Mouse (Mus musculus): ENCODE measurements around the gene Lrrc17. TPM values are rescaled to one million over a fixed set of nuclear protein-coding genes. Genes with fewer than 3 reads are reported as not detected.
"Not testable (repeated sequence)": the region's sequence is repeated elsewhere in the genome, so short reads cannot be mapped to it uniquely, and the experiment has no call there.

Gene Lrrc17
- polyA plus RNA-seq, 1 experiment from 2014 or later: 51.3 TPM

DNA sequence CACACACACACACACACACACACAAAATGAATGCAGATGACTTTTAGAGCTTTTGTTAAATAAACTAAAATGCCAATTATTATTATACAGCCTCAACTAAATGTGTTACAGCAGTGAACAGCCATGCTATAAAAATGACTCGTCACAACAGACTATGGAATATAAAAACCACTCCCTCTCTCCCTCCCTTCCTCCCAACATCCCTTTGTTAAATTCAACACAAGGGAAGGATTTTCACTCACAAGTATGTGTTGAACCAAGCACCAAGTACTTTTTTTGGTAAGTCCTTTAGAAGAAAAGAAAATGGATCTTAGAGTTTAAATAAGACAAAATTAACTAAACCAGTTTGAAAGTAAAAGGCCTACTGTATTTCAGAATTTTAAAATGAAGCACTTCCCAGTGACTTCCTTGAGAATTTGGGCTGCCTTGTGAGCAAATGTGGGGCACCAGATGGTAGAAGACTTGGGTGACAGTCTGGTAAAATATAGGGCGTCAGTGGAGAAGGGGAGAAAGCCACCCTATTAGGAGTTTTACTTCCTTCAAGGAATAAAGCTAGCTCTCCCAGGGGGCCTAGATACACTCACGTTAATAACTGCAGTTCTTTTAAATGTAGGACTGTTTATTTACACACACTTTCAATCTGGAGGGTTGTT lies 29.5 kb downstream of the Lrrc17 start:
- H3K4me1 ChIP-seq (replicated peaks): peaks cover 41% of the 10 kb centered on the region
- 28% methylated on average over 3 of the region's 3 CpGs for WGBS
- H3K36me3 ChIP-seq: peaks cover 41% of the 10 kb centered on the region
- no peak overlapping the region for H3K4me3 ChIP-seq (replicated peaks)
- H3K9me3 ChIP-seq: no peaks in the 10 kb centered on the region
- no peak overlapping the region for H3K4me2 ChIP-seq
- H3K9ac ChIP-seq (replicated peaks): no peak overlapping the region
- no peak overlapping the region for H3K27ac ChIP-seq
- ATAC-seq (ENCODE audit: insufficient number of reproducible peaks, insufficient read depth, low FRiP score, low TSS enrichment, low read depth): no peak
- H3K27me3 ChIP-seq: no peaks in the 10 kb centered on the region

DNA sequence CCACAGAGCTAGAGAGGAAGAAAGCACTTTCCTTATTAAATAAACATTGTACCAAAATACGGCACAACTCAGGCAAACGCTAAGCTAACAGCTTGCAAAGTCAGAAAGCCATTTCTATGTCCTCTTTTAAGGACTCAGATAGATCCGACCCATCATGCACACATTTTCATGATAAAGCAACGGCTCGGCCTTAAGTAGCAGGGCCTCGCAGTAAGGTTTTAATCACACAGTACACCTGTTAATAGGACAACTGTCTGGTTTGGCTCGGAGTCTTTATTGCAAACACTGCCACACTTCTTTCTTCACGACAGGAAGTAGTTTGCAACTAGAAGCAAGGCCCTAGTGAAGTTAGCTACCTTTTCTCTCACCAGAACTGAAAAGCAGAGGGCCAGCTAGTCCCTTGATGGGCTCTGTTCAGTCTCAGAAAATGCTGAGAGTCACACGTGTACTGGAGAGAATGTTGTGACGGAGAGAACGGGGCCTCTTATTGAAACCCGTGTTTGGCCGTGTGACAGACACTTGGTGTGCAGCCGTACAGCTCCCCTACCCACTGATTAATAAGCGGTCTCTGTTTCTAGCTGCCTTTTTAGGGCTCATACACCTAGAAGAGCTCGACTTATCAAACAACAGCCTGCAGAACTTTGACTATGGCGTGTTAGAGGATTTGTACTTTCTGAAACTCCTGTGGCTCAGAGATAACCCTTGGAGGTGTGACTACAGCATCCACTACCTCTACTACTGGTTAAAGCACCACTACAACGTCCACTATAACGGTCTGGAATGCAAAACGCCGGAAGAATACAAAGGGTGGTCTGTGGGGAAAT lies 31.2 kb downstream of the Lrrc17 start:
- Histone ChIP-seq H3K36me3 (peaks cover 37% of the 10 kb centered on the region), H3K9me3 (no peaks in the 10 kb centered on the region), H3K4me2 (no peak overlapping the region), H3K27me3 (no peaks in the 10 kb centered on the region), H3K4me3 (replicated peaks) (no peak overlapping the region), H3K27ac (0 out of 2 replicates have a peak overlapping the region, but pooled peaks have one; percentile 7), H3K9ac (replicated peaks) (no peak overlapping the region), H3K4me1 (replicated peaks) (peaks cover 32% of the 10 kb centered on the region)
- no peak for ATAC-seq (ENCODE audit: insufficient number of reproducible peaks, insufficient read depth, low FRiP score, low TSS enrichment, low read depth)
- 54% methylated on average over 21 of the region's 21 CpGs for WGBS

DNA sequence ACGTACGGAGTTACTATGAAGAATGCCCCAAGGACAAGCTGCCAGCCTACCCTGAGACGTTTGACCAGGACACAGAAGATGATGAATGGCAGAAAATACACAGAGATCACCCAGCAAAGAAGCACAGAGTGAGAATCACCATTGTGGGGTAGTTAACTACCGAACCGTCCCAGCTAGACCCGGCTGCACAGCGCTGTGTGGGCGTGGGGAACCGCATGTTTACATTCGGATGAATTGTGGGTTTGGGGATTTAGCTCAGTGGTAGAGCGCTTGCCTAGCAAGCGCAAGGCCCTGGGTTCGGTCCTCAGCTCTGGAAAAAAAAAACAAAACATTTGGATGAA lies 31.8 kb downstream of the Lrrc17 start:
- Histone ChIP-seq H3K27me3 (no peaks in the 10 kb centered on the region), H3K9me3 (no peaks in the 10 kb centered on the region), H3K27ac (0 out of 2 replicates have a peak overlapping the region, but pooled peaks have one; percentile 7), H3K9ac (replicated peaks) (no peak overlapping the region), H3K4me2 (no peak overlapping the region), H3K4me3 (replicated peaks) (no peak overlapping the region), H3K36me3 (peaks cover 31% of the 10 kb centered on the region), H3K4me1 (replicated peaks) (peaks cover 32% of the 10 kb centered on the region)
- no peak for ATAC-seq (ENCODE audit: insufficient number of reproducible peaks, insufficient read depth, low FRiP score, low TSS enrichment, low read depth)
- 84% methylated on average over 13 of the region's 13 CpGs for WGBS

DNA sequence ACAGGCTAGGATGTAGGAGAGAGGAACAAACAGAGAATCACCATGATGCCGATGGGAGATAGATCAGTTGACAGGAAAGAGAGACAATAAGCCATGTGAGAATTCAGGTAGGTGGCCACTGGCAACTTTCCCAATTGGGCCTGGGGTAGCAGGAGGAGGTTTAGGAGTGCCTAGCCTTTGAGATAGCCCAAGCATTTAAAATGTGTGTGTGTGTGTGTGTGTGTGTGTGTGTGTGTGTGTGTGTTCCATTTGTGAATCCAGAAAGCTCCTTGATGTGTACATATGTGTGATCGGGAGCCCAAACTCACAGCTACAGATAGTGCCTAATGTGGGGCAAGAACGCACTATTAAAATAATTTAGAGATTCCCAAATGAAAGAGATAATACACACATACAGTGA lies 34.8 kb downstream of the Lrrc17 start:
- Histone ChIP-seq H3K9me3 (no peaks in the 10 kb centered on the region), H3K4me1 (replicated peaks) (peaks cover 21% of the 10 kb centered on the region), H3K9ac (replicated peaks) (no peak overlapping the region), H3K27me3 (no peaks in the 10 kb centered on the region), H3K4me2 (no peak overlapping the region), H3K27ac (no peak overlapping the region), H3K36me3 (peaks cover 14% of the 10 kb centered on the region), H3K4me3 (replicated peaks) (no peak overlapping the region)
- ATAC-seq (ENCODE audit: insufficient number of reproducible peaks, insufficient read depth, low FRiP score, low TSS enrichment, low read depth): no peak
- 81% methylated on average over 3 of the region's 3 CpGs for WGBS

DNA sequence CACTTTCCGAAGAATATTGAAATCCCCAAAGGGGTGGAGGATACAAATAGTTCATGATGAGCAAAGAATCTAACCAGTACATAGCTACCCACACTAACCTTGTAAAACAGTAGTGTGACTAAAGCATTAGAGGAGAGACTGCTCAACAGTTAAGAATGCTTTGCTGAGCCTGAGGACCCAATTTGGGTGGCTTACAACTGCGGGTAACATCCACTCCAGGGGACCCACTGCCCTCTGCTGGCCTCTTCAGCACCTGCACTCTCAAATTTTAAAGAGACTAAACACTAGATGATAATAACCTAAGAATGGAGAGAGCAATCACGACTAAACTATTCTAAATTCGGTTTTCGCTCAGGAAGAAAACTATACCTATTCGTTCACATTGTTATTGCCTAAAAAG lies 43.4 kb downstream of the Lrrc17 start:
- H3K4me1 ChIP-seq (replicated peaks): peaks cover 16% of the 10 kb centered on the region; the same call in 1 of the 2 replicates
- H3K4me2 ChIP-seq: no peak overlapping the region
- H3K9ac ChIP-seq (replicated peaks): no peak overlapping the region
- no peak overlapping the region for H3K27ac ChIP-seq
- WGBS: 53% methylated on average over 6 of the region's 6 CpGs
- no peak for ATAC-seq (ENCODE audit: insufficient number of reproducible peaks, insufficient read depth, low FRiP score, low TSS enrichment, low read depth)
- no peaks in the 10 kb centered on the region for H3K27me3 ChIP-seq
- H3K36me3 ChIP-seq: no peaks in the 10 kb centered on the region
- no peaks in the 10 kb centered on the region for H3K9me3 ChIP-seq
- H3K4me3 ChIP-seq (replicated peaks): no peak overlapping the region

DNA sequence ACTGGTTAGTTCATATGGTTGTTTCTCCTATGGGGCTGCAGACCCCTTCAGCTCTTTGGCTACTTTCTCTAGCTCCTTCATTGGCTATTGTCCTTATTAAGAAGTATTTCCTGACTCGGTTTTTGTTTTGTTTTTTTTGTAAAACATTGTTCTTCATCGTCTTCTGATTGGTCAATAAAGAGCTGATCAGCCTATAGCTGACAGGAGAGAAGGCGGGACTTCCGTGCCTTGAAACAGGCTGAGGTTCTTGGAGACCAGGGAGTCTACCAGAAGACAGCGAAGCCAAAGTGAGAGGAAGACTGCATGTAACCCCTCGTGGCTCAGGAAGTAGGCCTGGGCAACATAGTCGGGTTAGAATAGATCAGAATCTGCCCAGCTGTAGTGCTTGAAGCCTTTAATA lies 44.3 kb downstream of the Lrrc17 start:
- H3K9me3 ChIP-seq: no peaks in the 10 kb centered on the region
- H3K27me3 ChIP-seq: no peaks in the 10 kb centered on the region
- H3K4me1 ChIP-seq (replicated peaks): peaks cover 22% of the 10 kb centered on the region
- no peak for ATAC-seq (ENCODE audit: insufficient number of reproducible peaks, insufficient read depth, low FRiP score, low TSS enrichment, low read depth)
- H3K36me3 ChIP-seq: no peaks in the 10 kb centered on the region
- WGBS: 76% methylated on average over 7 of the region's 7 CpGs
- H3K27ac ChIP-seq: no peak overlapping the region
- H3K9ac ChIP-seq (replicated peaks): no peak overlapping the region
- H3K4me3 ChIP-seq (replicated peaks): no peak overlapping the region
- no peak overlapping the region for H3K4me2 ChIP-seq

DNA sequence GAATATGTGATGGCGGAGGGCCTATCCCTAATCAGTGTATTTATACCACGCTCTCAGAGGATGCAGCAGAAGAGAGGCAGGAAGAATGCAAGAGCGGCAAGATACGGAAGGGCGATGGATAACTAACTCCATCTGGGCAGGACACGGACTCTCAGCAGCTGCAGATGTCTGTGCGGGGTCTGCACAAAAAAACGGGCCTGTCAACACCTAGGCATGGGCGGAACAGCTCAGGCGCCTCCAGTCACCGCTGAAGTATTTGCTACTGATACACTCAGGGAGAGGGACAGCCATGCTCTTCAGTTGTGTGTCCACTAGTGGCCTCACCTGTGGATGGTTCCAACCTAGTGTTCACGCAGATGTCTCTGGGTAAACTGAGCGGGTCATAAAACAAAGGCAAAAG lies 44.9 kb downstream of the Lrrc17 start:
- no peaks in the 10 kb centered on the region for H3K27me3 ChIP-seq
- 62% methylated on average over 13 of the region's 13 CpGs for WGBS
- no peak overlapping the region for H3K27ac ChIP-seq
- peaks cover 23% of the 10 kb centered on the region for H3K4me1 ChIP-seq (replicated peaks)
- no peak overlapping the region for H3K9ac ChIP-seq (replicated peaks)
- no peak overlapping the region for H3K4me3 ChIP-seq (replicated peaks)
- no peaks in the 10 kb centered on the region for H3K36me3 ChIP-seq
- H3K9me3 ChIP-seq: no peaks in the 10 kb centered on the region
- peak; percentile 23; the same call in 1 of the 2 replicates for ATAC-seq (ENCODE audit: insufficient number of reproducible peaks, insufficient read depth, low FRiP score, low TSS enrichment, low read depth)
- H3K4me2 ChIP-seq: no peak overlapping the region

DNA sequence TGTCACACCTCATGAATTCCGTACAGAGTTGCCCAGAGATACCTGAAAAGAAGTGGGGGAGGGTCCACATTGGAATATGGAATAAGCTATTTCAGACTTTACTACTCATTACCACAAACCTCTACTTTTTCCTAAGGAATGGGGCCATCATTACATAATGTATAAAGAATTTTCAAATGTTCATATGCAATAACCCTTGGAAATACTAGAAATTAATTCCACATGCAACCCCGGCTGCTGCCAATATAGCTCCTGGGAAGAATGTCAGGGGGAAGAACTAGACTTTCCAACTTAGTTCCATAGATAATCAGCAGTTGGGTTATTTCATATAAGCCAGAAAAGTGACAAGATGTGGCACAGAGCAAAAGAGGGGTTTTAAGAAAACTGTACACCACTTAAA lies 48.7 kb downstream of the Lrrc17 start:
- 43% methylated on average over 2 of the region's 2 CpGs for whole genome bisulfite sequencing
- Histone ChIP-seq H3K4me1 (replicated peaks) (peaks cover 23% of the 10 kb centered on the region), H3K27ac (no peak overlapping the region), H3K9me3 (no peaks in the 10 kb centered on the region), H3K4me2 (no peak overlapping the region), H3K4me3 (replicated peaks) (no peak overlapping the region), H3K36me3 (no peaks in the 10 kb centered on the region), H3K9ac (replicated peaks) (no peak overlapping the region), H3K27me3 (no peaks in the 10 kb centered on the region)
- no peak for ATAC-seq (ENCODE audit: insufficient number of reproducible peaks, insufficient read depth, low FRiP score, low TSS enrichment, low read depth)

DNA sequence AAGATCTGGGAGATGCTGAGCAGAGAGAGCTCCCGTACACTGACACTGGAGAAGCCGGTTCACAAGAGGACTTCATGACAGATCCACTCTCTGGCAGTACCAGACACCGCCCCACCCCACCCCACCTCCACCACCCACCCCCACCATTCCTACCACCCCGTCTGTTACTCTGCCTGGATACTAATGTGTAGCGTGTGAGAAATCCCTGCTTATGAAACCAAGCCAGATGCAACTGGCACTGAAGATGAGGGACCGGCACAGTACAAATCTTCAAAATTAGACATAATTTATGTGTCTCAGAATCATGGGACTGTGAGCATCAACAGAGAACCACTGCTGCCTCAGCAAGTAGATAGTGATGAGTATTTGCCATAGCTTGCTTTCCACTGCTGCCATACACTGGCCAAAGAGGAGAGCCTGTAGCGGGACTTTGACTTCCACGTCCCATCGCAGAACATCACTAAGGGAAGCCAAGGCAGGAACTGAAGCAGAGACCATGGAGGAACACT lies 49.9 kb downstream of the Lrrc17 start:
- H3K27ac ChIP-seq: no peak overlapping the region
- 87% methylated on average over 9 of the region's 9 CpGs for WGBS
- no peak overlapping the region for H3K9ac ChIP-seq (replicated peaks)
- no peak overlapping the region for H3K4me3 ChIP-seq (replicated peaks)
- no peaks in the 10 kb centered on the region for H3K9me3 ChIP-seq
- peaks cover 19% of the 10 kb centered on the region for H3K4me1 ChIP-seq (replicated peaks)
- no peaks in the 10 kb centered on the region for H3K36me3 ChIP-seq
- H3K4me2 ChIP-seq: no peak overlapping the region
- ATAC-seq (ENCODE audit: insufficient number of reproducible peaks, insufficient read depth, low FRiP score, low TSS enrichment, low read depth): no peak
- H3K27me3 ChIP-seq: no peaks in the 10 kb centered on the region

DNA sequence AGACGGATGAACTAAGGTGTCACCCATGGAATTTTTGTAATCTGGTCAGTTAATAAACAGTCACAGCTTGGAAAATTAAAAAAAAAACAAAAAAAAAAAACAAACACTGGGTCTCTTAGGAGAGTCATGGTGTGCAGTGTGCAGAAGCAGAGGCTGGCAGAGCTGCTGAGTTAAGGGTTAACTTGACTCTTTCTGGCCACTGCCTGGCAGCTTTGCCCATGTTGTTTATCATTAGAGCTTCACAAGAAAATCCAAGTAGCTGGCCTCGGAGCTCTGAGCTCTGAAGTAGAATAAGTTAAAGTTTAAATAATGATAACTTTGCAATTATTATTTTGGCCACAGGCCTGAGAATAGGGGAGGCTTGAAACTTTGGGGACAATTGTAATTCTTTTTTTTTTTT lies 56.2 kb downstream of the Lrrc17 start:
- H3K36me3 ChIP-seq; H3K4me1 ChIP-seq (replicated peaks); ATAC-seq (ENCODE audit: insufficient number of reproducible peaks, insufficient read depth, low FRiP score, low TSS enrichment, low read depth); H3K4me2 ChIP-seq; H3K9ac ChIP-seq (replicated peaks); H3K9me3 ChIP-seq; H3K27me3 ChIP-seq; H3K4me3 ChIP-seq (replicated peaks); H3K27ac ChIP-seq: not testable (repeated sequence)
- WGBS: 77% methylated on average over 2 of the region's 2 CpGs

DNA sequence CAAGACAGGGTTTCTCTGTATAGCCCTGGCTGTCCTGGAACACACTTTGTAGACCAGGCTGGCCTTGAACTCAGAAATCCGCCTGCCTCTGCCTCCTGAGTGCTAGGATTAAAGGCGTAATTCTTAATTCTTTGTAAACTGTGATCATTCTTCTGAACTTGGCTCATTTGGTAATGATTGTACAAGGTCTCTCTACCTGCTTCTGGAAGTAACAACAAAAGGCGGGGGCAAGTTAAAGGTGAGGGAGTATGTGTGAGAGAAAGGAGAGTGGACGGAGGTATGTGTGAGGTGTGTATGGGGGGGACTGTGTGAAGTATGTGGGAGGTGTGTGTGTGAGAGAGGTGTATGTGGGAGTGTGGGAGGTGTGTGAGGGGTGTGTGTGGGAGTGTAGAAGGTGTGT lies 56.6 kb downstream of the Lrrc17 start:
- Histone ChIP-seq H3K27me3 (no peaks in the 10 kb centered on the region), H3K27ac (no peak overlapping the region), H3K9me3 (no peaks in the 10 kb centered on the region), H3K4me2 (no peak overlapping the region), H3K4me1 (replicated peaks) (no peaks in the 10 kb centered on the region), H3K9ac (replicated peaks) (no peak overlapping the region), H3K36me3 (no peaks in the 10 kb centered on the region), H3K4me3 (replicated peaks) (no peak overlapping the region)
- 93% methylated on average over 4 of the region's 4 CpGs for WGBS
- no peak for ATAC-seq (ENCODE audit: insufficient number of reproducible peaks, insufficient read depth, low FRiP score, low TSS enrichment, low read depth)

Measured in limb, embryonic 12.5 days (tissue).